Mouse (Mus musculus): Measurements from ENCODE around the gene Daam2.

- no peak for TF ChIP-seq CTCF (IDR thresholded peaks at IDR 0.05; ENCODE audit: borderline replicate concordance, insufficient read depth, low read length)
- TF ChIP-seq POLR2A (IDR thresholded peaks at IDR 0.05; ENCODE audit: low read depth, low read length): no peak
Measured at GRCm38 (mm10) chr17:49517091-49517490, 47.1 kb downstream of the Daam2 start.
